Mouse (Mus musculus): ENCODE results near the gene Prss40. TPM values are rescaled to one million over a fixed set of nuclear protein-coding genes. Genes with fewer than 3 reads are reported as not detected.
"Not testable (repeated sequence)": the region's sequence is repeated elsewhere in the genome, so short reads cannot be mapped to it uniquely, and the experiment has no call there.

Prss40 gene
- polyA plus RNA-seq, 1 experiment from 2014 or later = not detected

- no peaks in the 10 kb centered on the region for H3K4me1 ChIP-seq (ENCODE audit: insufficient read depth, low read depth, low read length)
- H3K27ac ChIP-seq (ENCODE audit: low read length) = no peak overlapping the region
- no peak overlapping the region for H3K9ac ChIP-seq (replicated peaks; ENCODE audit: low read depth)
- TF ChIP-seq CTCF (IDR thresholded peaks at IDR 0.05) (no peak), EP300 (IDR thresholded peaks at IDR 0.05) (no peak)
- no peak overlapping the region for H3K4me2 ChIP-seq (replicated peaks; ENCODE audit: low read depth, low read length)
- 53% methylated on average over 6 of the region's 6 CpGs for WGBS
- H3K27me3 ChIP-seq (replicated peaks; ENCODE audit: insufficient read depth, low read length) = no peaks in the 10 kb centered on the region
- ATAC-seq (no peak), DNase-seq (ENCODE audit: low spot score) (no peak)
- H3K36me3 ChIP-seq (ENCODE audit: insufficient read depth, low read length) = no peaks in the 10 kb centered on the region
- no peaks in the 10 kb centered on the region for H3K9me3 ChIP-seq (ENCODE audit: low read length)
- no peak overlapping the region for H3K4me3 ChIP-seq (ENCODE audit: low read depth, low read length)
Measured at GRCm38 (mm10) chr1:34522205-34522849, 38.4 kb downstream of the Prss40 start.

- H3K4me3 ChIP-seq (ENCODE audit: low read depth, low read length) = no peak overlapping the region
- DNase-seq (ENCODE audit: low spot score) (no peak), ATAC-seq (no peak)
- 55% methylated on average over 1 of the region's 1 CpGs for WGBS
- TF ChIP-seq CTCF (IDR thresholded peaks at IDR 0.05) (no peak), EP300 (IDR thresholded peaks at IDR 0.05) (no peak)
- no peaks in the 10 kb centered on the region for H3K4me1 ChIP-seq (ENCODE audit: insufficient read depth, low read depth, low read length)
- H3K4me2 ChIP-seq (replicated peaks; ENCODE audit: low read depth, low read length) = no peak overlapping the region
- no peaks in the 10 kb centered on the region for H3K36me3 ChIP-seq (ENCODE audit: insufficient read depth, low read length)
- no peak overlapping the region for H3K9ac ChIP-seq (replicated peaks; ENCODE audit: low read depth)
- no peaks in the 10 kb centered on the region for H3K9me3 ChIP-seq (ENCODE audit: low read length)
- no peak overlapping the region for H3K27ac ChIP-seq (ENCODE audit: low read length)
- no peaks in the 10 kb centered on the region for H3K27me3 ChIP-seq (replicated peaks; ENCODE audit: insufficient read depth, low read length)
Measured at GRCm38 (mm10) chr1:34518259-34518658, 42.5 kb downstream of the Prss40 start.

- H3K4me3 ChIP-seq (ENCODE audit: low read depth, low read length); H3K9ac ChIP-seq (replicated peaks; ENCODE audit: low read depth); H3K36me3 ChIP-seq (ENCODE audit: insufficient read depth, low read length); H3K4me1 ChIP-seq (ENCODE audit: insufficient read depth, low read depth, low read length); H3K27ac ChIP-seq (ENCODE audit: low read length); H3K27me3 ChIP-seq (replicated peaks; ENCODE audit: insufficient read depth, low read length); H3K4me2 ChIP-seq (replicated peaks; ENCODE audit: low read depth, low read length); DNase-seq (ENCODE audit: low spot score); H3K9me3 ChIP-seq (ENCODE audit: low read length); ATAC-seq: not testable (repeated sequence)
- 26% methylated on average over 1 of the region's 1 CpGs for WGBS
Measured at GRCm38 (mm10) chr1:34517797-34518196, 42.9 kb downstream of the Prss40 start.

- not testable (repeated sequence) for H3K4me1 ChIP-seq (ENCODE audit: insufficient read depth, low read depth, low read length); H3K27ac ChIP-seq (ENCODE audit: low read length); DNase-seq (ENCODE audit: low spot score); H3K4me2 ChIP-seq (replicated peaks; ENCODE audit: low read depth, low read length); H3K9me3 ChIP-seq (ENCODE audit: low read length); H3K36me3 ChIP-seq (ENCODE audit: insufficient read depth, low read length); H3K4me3 ChIP-seq (ENCODE audit: low read depth, low read length); H3K27me3 ChIP-seq (replicated peaks; ENCODE audit: insufficient read depth, low read length); ATAC-seq; H3K9ac ChIP-seq (replicated peaks; ENCODE audit: low read depth)
- WGBS = 26% methylated on average over 6 of the region's 6 CpGs
Measured at GRCm38 (mm10) chr1:34517297-34517696, 43.4 kb downstream of the Prss40 start.

GRCm38 (mm10) chr1:34516595-34516994, 44.1 kb downstream of the Prss40 start:
- Histone ChIP-seq H3K36me3 (ENCODE audit: insufficient read depth, low read length) (no peaks in the 10 kb centered on the region), H3K4me3 (ENCODE audit: low read depth, low read length) (no peak overlapping the region), H3K27me3 (replicated peaks; ENCODE audit: insufficient read depth, low read length) (no peaks in the 10 kb centered on the region), H3K9ac (replicated peaks; ENCODE audit: low read depth) (no peak overlapping the region), H3K9me3 (ENCODE audit: low read length) (no peaks in the 10 kb centered on the region), H3K4me1 (ENCODE audit: insufficient read depth, low read depth, low read length) (no peaks in the 10 kb centered on the region), H3K4me2 (replicated peaks; ENCODE audit: low read depth, low read length) (no peak overlapping the region), H3K27ac (ENCODE audit: low read length) (no peak overlapping the region)
- no peak for ATAC-seq
- WGBS = 23% methylated on average over 5 of the region's 5 CpGs
- no peak for DNase-seq (ENCODE audit: low spot score)
- TF ChIP-seq CTCF (IDR thresholded peaks at IDR 0.05) (no peak), EP300 (IDR thresholded peaks at IDR 0.05) (no peak)

- 77% methylated on average over 4 of the region's 4 CpGs for WGBS
- Histone ChIP-seq H3K27me3 (replicated peaks; ENCODE audit: insufficient read depth, low read length) (no peaks in the 10 kb centered on the region), H3K4me3 (ENCODE audit: low read depth, low read length) (no peak overlapping the region), H3K9me3 (ENCODE audit: low read length) (no peaks in the 10 kb centered on the region), H3K36me3 (ENCODE audit: insufficient read depth, low read length) (no peaks in the 10 kb centered on the region), H3K4me1 (ENCODE audit: insufficient read depth, low read depth, low read length) (no peaks in the 10 kb centered on the region), H3K4me2 (replicated peaks; ENCODE audit: low read depth, low read length) (no peak overlapping the region), H3K9ac (replicated peaks; ENCODE audit: low read depth) (no peak overlapping the region), H3K27ac (ENCODE audit: low read length) (no peak overlapping the region)
- TF ChIP-seq EP300 (IDR thresholded peaks at IDR 0.05) = no peak
- TF ChIP-seq CTCF (IDR thresholded peaks at IDR 0.05) = no peak
- no peak for ATAC-seq
- no peak for DNase-seq (ENCODE audit: low spot score)
Measured at GRCm38 (mm10) chr1:34513068-34513467, 47.7 kb downstream of the Prss40 start.

GRCm38 (mm10) chr1:34511027-34511426, 49.7 kb downstream of the Prss40 start:
- ATAC-seq = no peak
- Histone ChIP-seq H3K36me3 (ENCODE audit: insufficient read depth, low read length) (no peaks in the 10 kb centered on the region), H3K27me3 (replicated peaks; ENCODE audit: insufficient read depth, low read length) (no peaks in the 10 kb centered on the region), H3K27ac (ENCODE audit: low read length) (no peak overlapping the region), H3K4me3 (ENCODE audit: low read depth, low read length) (no peak overlapping the region), H3K9ac (replicated peaks; ENCODE audit: low read depth) (no peak overlapping the region), H3K4me1 (ENCODE audit: insufficient read depth, low read depth, low read length) (no peaks in the 10 kb centered on the region), H3K4me2 (replicated peaks; ENCODE audit: low read depth, low read length) (no peak overlapping the region), H3K9me3 (ENCODE audit: low read length) (no peaks in the 10 kb centered on the region)
- peak; percentile 29 for DNase-seq (ENCODE audit: low spot score)
- 5% methylated on average over 3 of the region's 3 CpGs for WGBS
- TF ChIP-seq CTCF (IDR thresholded peaks at IDR 0.05) (peak; percentile 66), EP300 (IDR thresholded peaks at IDR 0.05) (no peak)

Data from lung, postnatal 0 days (tissue).